Mouse (Mus musculus): Measurements from ENCODE around the gene Hip1.

GRCm38 (mm10) chr5:135557051-135557450, 12.1 kb upstream of the Hip1 start:
- TF ChIP-seq POLR2A (IDR thresholded peaks at IDR 0.05; ENCODE audit: borderline replicate concordance, control insufficient read depth, low read depth, low read length) (no peak), CTCF (IDR thresholded peaks at IDR 0.05; ENCODE audit: control insufficient read depth, insufficient read depth, low read length) (no peak)
